Mouse (Mus musculus) CH12.LX (cell line): ENCODE data around the gene Prr23a2. TPM values are rescaled to one million over a fixed set of nuclear protein-coding genes. Genes with fewer than 3 reads are reported as not detected.

Experiments
- DNase-seq: peaks from one replicate; pipeline ENCODE4 v3.0.0-alpha.2; 2013; ENCODE audit errors: extremely low read depth
- H3K27ac ChIP-seq: 2 replicates; pipeline ENCODE4 v1.5.1; 2012; ENCODE audit warnings: low read depth, mild to moderate bottlenecking, control low read depth, moderate library complexity; ENCODE audit not compliant: insufficient read depth
- H3K27me3 ChIP-seq: replicated peaks from 2 replicates; pipeline ENCODE3; 2012; ENCODE audit warnings: inconsistent platforms
- H3K36me3 ChIP-seq, 2 experiments: replicated peaks in 1 of 2; 2 replicates each; pipeline versions ENCODE3 to v1.6.1; 2012; ENCODE audit warnings: inconsistent platforms in 1 of 2, low read length in 1 of 2, mild to moderate bottlenecking in 1 of 2, mixed read lengths in 1 of 2, moderate library complexity in 1 of 2; ENCODE audit not compliant: control insufficient read depth in 1 of 2, insufficient read depth in 1 of 2
- H3K4me1 ChIP-seq, 2 experiments: 2 replicates each; pipeline ENCODE4 v1.6.1; 2012; ENCODE audit warnings: inconsistent platforms in 1 of 2, moderate library complexity in 1 of 2; ENCODE audit not compliant: insufficient read depth in 2 of 2, control insufficient read depth in 1 of 2
- H3K4me2 ChIP-seq: 2 replicates; pipeline ENCODE4 v1.6.1; 2012; ENCODE audit warnings: low read depth, mild to moderate bottlenecking, control low read depth; ENCODE audit not compliant: poor library complexity, insufficient read depth, severe bottlenecking
- H3K4me3 ChIP-seq, 3 experiments: fragments of 150-350 bp in 1 of 3; sonication (generic) in 1 of 3; replicated peaks in 1 of 3; 2 replicates each; pipeline versions ENCODE3 to v1.5.1; 2011 to 2012; ENCODE audit warnings: low read depth in 2 of 3, low read length in 2 of 3, mild to moderate bottlenecking in 2 of 3, moderate library complexity in 2 of 3, control low read depth in 1 of 3, improper control_type of control experiment in 1 of 3, inconsistent platforms in 1 of 3, mixed read lengths in 1 of 3; ENCODE audit not compliant: poor library complexity in 1 of 3
- H3K79me2 ChIP-seq: replicated peaks from 2 replicates; pipeline ENCODE4 v1.6.1; 2012; ENCODE audit warnings: mild to moderate bottlenecking, moderate library complexity; ENCODE audit not compliant: control insufficient read depth, poor library complexity, insufficient read depth, severe bottlenecking; ENCODE audit errors: extremely low read depth
- H3K9ac ChIP-seq: 2 replicates; pipeline ENCODE4 v1.6.1; 2012; ENCODE audit warnings: low read depth, mild to moderate bottlenecking, control low read depth, moderate library complexity; ENCODE audit not compliant: insufficient read depth
- H3K9me3 ChIP-seq: replicated peaks from 2 replicates; pipeline ENCODE3; 2012; ENCODE audit warnings: low read length, inconsistent platforms, mixed read lengths
- CHD2 ChIP-seq: IDR thresholded peaks from 2 replicates; pipeline ENCODE4 v1.6.1; 2011; ENCODE audit warnings: low read length, improper control_type of control experiment
- E2F4 ChIP-seq: IDR thresholded peaks from 2 replicates; pipeline ENCODE4 v1.6.1; 2011; ENCODE audit warnings: low read depth, low read length, improper control_type of control experiment; ENCODE audit not compliant: insufficient replicate concordance
- ETS1 ChIP-seq: conservative IDR thresholded peaks from 2 replicates; pipeline ENCODE4 v1.6.1; 2012; ENCODE audit warnings: low read depth, mild to moderate bottlenecking, inconsistent platforms, low read length, improper control_type of control experiment, moderate library complexity
- GABPA ChIP-seq: IDR thresholded peaks from 2 replicates; pipeline ENCODE4 v1.6.1; 2012; ENCODE audit warnings: low read depth, low read length, improper control_type of control experiment, inconsistent platforms; ENCODE audit not compliant: insufficient replicate concordance
- HCFC1 ChIP-seq: IDR thresholded peaks from 2 replicates; pipeline ENCODE4 v1.6.1; 2012; ENCODE audit warnings: low read depth, mild to moderate bottlenecking, inconsistent platforms, low read length, improper control_type of control experiment
- IRF4 ChIP-seq: IDR thresholded peaks from 2 replicates; pipeline ENCODE4 v1.6.1; 2014; ENCODE audit warnings: low read depth, mild to moderate bottlenecking, inconsistent platforms, low read length, improper control_type of control experiment
- JUN ChIP-seq: IDR thresholded peaks from 2 replicates; pipeline ENCODE4 v1.6.1; 2011; ENCODE audit warnings: low read depth, mild to moderate bottlenecking, low read length, improper control_type of control experiment, moderate library complexity; ENCODE audit not compliant: insufficient read depth
- JUND ChIP-seq: conservative IDR thresholded peaks from 2 replicates; pipeline ENCODE4 v1.6.1; 2011; ENCODE audit warnings: low read depth, low read length, improper control_type of control experiment
- KAT2A ChIP-seq: IDR thresholded peaks from 2 replicates; pipeline ENCODE4 v1.6.1; 2012; ENCODE audit warnings: low read length, improper control_type of control experiment, inconsistent platforms; ENCODE audit not compliant: insufficient replicate concordance
- MAFK ChIP-seq: IDR thresholded peaks from 2 replicates; pipeline ENCODE4 v1.6.1; 2011; ENCODE audit warnings: low read length, improper control_type of control experiment; ENCODE audit not compliant: insufficient replicate concordance
- MAX ChIP-seq: IDR thresholded peaks from 2 replicates; pipeline ENCODE4 v1.6.1; 2011; ENCODE audit warnings: low read length, improper control_type of control experiment
- MEF2A ChIP-seq: IDR thresholded peaks from 2 replicates; pipeline ENCODE4 v1.6.1; 2014; ENCODE audit warnings: low read depth, mild to moderate bottlenecking, inconsistent platforms, low read length, improper control_type of control experiment, borderline replicate concordance
- MYC ChIP-seq: IDR thresholded peaks from 2 replicates; pipeline ENCODE4 v1.6.1; 2011; ENCODE audit warnings: low read depth, mild to moderate bottlenecking, improper control_type of control experiment, low read length
- NELFE ChIP-seq: IDR thresholded peaks from 2 replicates; pipeline ENCODE4 v1.6.1; 2011; ENCODE audit warnings: low read depth, low read length, improper control_type of control experiment
- SMC3 ChIP-seq: IDR thresholded peaks from 2 replicates; pipeline ENCODE4 v1.6.1; 2011; ENCODE audit warnings: low read depth, low read length, improper control_type of control experiment
- TCF12 ChIP-seq: IDR thresholded peaks from 2 replicates; pipeline ENCODE4 v1.6.1; 2014; ENCODE audit warnings: low read depth, mild to moderate bottlenecking, inconsistent platforms, low read length, improper control_type of control experiment
- USF2 ChIP-seq: conservative IDR thresholded peaks from 2 replicates; pipeline ENCODE4 v1.6.1; 2011; ENCODE audit warnings: low read depth, low read length, improper control_type of control experiment
- ZKSCAN1 ChIP-seq: IDR thresholded peaks from 2 replicates; pipeline ENCODE4 v1.6.1; 2012; ENCODE audit warnings: low read depth, inconsistent platforms, low read length, improper control_type of control experiment, borderline replicate concordance
- ZMIZ1 ChIP-seq: IDR thresholded peaks from 2 replicates; pipeline ENCODE4 v1.6.1; 2012; ENCODE audit warnings: low read depth, mild to moderate bottlenecking, inconsistent platforms, low read length, improper control_type of control experiment
- dilution Hi-C: fragments of 300-500 bp; cut with MboI; formaldehyde crosslinking; loops from 2 replicates; pipeline ENCODE4 v1.14.3; 2020; ENCODE audit warnings: low sequenced_read_pairs; ENCODE audit not compliant: extremely low pct_unique_long_range_greater_than_20kb, extremely low pct_ligation_motif_present
- in situ Hi-C: fragments of 300-500 bp; cut with MboI; formaldehyde crosslinking; loops from 3 replicates; pipeline ENCODE4 v1.14.3; 2019; ENCODE audit warnings: low sequenced_read_pairs, low pct_ligation_motif_present, low pct_unique_long_range_greater_than_20kb, mixed read lengths
- polyA plus RNA-seq: library from polyadenylated mRNA; unstranded; fragments of >175 nt; gene quantifications from 2 replicates; pipeline ENCODE4 v1.2.1, GENCODE M21; 2012; ENCODE audit warnings: low read depth; ENCODE audit not compliant: insufficient read length
- total RNA-seq, 2 experiments: library from RNA; depleted of rRNA; stranded (reverse); fragments of 300-350 nt in 1 of 2; fragments of >200 nt in 1 of 2; gene quantifications; 2 replicates each; pipeline ENCODE4 v1.2.3; 2012 to 2014

Gene Prr23a2
- total and polyA plus RNA-seq, 3 experiments, result not detected

GRCm38 (mm10) chr9:98820461-98820860 lies 35.8 kb upstream of the Prr23a2 start:
- H3K27me3 ChIP-seq, result peaks cover 35% of the 10 kb centered on the region
- dilution Hi-C loops (no loop called here), in situ Hi-C loops (no loop called here)
- TF ChIP-seq GABPA (no peak), CHD2 (no peak), JUN (no peak), HCFC1 (no peak)
- no peak overlapping the region for H3K4me3 ChIP-seq
- DNase-seq, result no peak
- H3K4me2 ChIP-seq, result no peak overlapping the region
- no peaks in the 10 kb centered on the region for H3K4me1 ChIP-seq
- no peaks in the 10 kb centered on the region for H3K79me2 ChIP-seq
- H3K36me3 ChIP-seq, result no peaks in the 10 kb centered on the region
- no peaks in the 10 kb centered on the region for H3K9me3 ChIP-seq
- H3K27ac ChIP-seq, result no peak overlapping the region
- no peak overlapping the region for H3K9ac ChIP-seq

GRCm38 (mm10) chr9:98821067-98821466 lies 35.2 kb upstream of the Prr23a2 start:
- DNase-seq, result no peak
- no peak overlapping the region for H3K4me2 ChIP-seq
- H3K36me3 ChIP-seq, result no peaks in the 10 kb centered on the region
- peaks cover 31% of the 10 kb centered on the region for H3K27me3 ChIP-seq
- no peaks in the 10 kb centered on the region for H3K9me3 ChIP-seq
- in situ Hi-C loops (no loop called here), dilution Hi-C loops (no loop called here)
- no peaks in the 10 kb centered on the region for H3K4me1 ChIP-seq
- H3K9ac ChIP-seq, result no peak overlapping the region
- no peak overlapping the region for H3K27ac ChIP-seq
- TF ChIP-seq GABPA (no peak), SMC3 (no peak), HCFC1 (no peak), KAT2A (no peak), ETS1 (no peak), ZMIZ1 (no peak), JUN (no peak), IRF4 (no peak), MYC (no peak), MAFK (no peak), NELFE (no peak), ZKSCAN1 (no peak), USF2 (no peak), JUND (no peak), TCF12 (no peak), MEF2A (no peak), MAX (no peak), E2F4 (no peak)
- no peaks in the 10 kb centered on the region for H3K79me2 ChIP-seq
- H3K4me3 ChIP-seq, result no peak overlapping the region
